Mouse (Mus musculus): ENCODE results near the gene Fam114a1. TPM values are rescaled to one million over a fixed set of nuclear protein-coding genes. Genes with fewer than 3 reads are reported as not detected.
A peak's percentile ranks its signal among the peaks of the same experiment; 100 is the strongest.

The Fam114a1 gene
- total RNA-seq, 2 experiments from 2014 or later: 5.2 to 7.1 TPM

- ATAC-seq (replicated peaks; ENCODE audit: poor library complexity): no peak
These were observed 34.2 kb downstream of the Fam114a1 start for GRCm38 (mm10) chr5:65003946-65004535.

DNA sequence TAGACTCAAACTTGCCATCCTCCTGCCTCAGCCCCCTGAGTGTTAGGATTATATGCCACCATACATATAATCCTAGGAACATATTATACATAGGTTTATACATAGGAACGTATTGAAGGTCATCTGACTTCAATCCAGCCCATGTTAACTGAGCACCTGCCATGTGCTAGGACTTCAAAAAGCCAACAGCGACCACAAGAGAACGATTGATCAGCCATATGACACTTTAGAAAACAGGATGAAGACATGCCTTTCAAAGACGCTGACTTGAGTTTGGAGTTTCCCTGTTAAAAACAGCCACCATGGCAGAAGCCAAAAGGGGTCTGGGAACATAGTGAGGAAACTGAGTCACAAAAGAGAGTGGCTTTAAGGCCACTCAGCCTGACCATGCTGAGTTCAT, 35.4 kb downstream of the Fam114a1 start:
- ATAC-seq (replicated peaks; ENCODE audit: poor library complexity): no peak

DNA sequence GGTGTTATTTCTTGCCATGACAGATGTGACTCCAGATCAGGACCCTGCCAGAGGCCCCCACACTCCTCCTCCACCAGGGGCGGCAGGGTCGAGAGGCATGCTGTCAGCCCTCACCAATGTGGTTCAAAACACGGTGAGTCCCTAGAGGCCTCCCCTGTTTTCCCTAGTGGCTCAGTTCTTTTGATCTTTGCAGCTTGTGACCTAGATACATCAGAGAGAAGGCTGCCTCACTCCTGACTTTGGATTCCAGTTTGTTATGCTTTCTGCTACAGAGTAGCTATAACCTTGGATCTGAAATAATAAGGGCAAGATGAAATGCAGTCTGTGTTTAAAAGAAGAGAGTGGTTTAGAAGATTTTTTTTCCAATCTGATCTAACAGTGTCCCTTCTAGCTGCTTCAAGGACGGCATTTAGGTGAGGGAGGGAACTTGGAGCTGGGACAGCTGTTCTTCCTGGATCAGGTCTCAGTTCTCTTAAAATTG, 36.2 kb downstream of the Fam114a1 start:
- ATAC-seq (replicated peaks; ENCODE audit: poor library complexity): no peak

DNA sequence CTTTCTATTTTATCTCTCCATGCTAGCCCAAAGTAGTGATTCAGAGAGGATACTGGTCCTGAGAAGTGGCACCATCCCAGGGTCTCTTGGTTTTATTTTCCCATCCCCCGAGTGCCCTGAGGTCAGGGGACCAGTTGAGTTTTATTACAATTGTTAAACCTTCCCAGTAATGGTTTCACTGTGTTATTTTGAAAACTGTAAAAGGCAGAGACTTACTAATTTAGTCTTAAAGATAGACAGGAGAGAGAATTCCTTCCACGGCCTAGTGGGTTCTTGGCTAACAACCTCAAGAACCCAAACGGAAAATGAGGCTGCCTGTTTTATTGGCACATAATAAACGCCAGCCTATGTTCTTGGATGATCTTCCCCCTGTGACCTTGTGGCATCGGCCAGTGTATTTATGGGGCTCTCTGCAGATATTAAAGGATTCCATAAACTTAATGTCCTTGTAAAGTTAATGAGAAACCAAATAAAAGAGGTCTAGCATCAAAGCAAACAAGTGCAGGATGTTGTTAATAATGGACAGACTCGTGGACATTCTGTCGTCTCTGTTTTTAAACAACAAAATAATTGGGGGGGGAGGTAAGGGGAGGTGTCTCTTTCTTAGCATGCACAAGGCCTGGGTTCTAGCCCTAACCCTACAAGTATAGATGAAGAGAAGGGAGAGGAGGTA, 42.2 kb downstream of the Fam114a1 start:
- ATAC-seq (replicated peaks; ENCODE audit: poor library complexity): no peak

DNA sequence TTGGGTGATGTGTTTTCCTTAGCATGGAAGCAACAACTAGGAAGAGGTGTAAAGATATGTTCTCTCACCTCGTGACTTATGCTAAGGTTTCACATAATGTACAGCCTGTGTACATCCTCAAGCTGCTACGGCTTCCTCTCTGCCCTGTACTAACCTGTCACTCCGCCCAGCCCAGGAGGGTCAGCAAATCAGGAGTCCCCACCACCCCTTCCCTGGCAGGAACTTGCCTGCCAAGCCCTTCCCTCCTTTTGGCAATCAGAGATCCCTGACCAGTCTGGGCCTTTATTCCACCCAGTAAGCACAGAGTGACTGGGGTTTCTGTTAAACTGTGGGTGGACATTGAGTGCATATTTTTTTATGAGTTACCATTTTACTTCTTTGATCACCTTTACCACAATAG, 45.6 kb downstream of the Fam114a1 start:
- no peak for ATAC-seq (replicated peaks; ENCODE audit: poor library complexity)

GRCm38 (mm10) chr5:65019109-65019508, 49.2 kb downstream of the Fam114a1 start:
- peak; percentile 82 for ATAC-seq (replicated peaks; ENCODE audit: poor library complexity)

- ATAC-seq (replicated peaks; ENCODE audit: poor library complexity): peak; percentile 80
These were observed 50.0 kb downstream of the Fam114a1 start for GRCm38 (mm10) chr5:65019823-65020222.

DNA sequence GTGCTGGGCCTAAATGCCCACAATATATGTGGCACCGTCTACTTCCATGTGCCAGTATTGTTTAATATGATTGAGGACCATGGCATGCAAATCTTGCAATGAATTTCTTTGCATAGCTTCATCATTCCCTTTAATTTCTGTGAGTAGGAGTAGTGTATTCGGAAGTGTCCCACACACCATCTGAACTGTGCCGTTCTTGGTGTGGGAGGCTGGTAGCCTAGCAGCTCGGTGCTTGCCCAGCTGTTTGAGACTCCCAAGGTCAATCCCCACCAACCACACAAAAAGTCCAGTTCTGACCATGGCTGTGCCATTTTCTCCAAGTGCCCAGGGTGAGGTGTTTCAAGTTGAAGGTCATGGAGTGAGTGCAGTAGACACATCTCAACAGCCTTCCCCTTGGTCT, 52.1 kb downstream of the Fam114a1 start:
- ATAC-seq (replicated peaks; ENCODE audit: poor library complexity): no peak

DNA sequence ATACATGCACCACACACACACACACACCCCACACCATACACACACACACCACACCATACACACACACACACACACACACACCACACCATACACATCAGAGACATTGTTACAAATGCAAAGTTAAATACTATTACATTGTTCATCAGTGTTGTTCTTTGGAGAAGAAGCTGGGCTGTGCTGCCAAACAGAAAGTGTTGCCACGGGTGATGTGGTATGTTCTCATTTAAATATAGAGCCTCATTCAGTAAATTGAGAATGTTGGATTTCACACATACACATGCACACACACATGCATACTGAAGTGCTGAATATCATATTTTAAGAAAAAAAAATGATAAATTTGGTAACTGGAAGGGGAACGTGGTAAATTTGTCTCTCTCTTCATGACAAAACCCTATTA, 54.8 kb downstream of the Fam114a1 start:
- ATAC-seq (replicated peaks; ENCODE audit: poor library complexity): no peak

- peak; percentile 98 for ATAC-seq (replicated peaks; ENCODE audit: poor library complexity)
These were observed 56.0 kb downstream of the Fam114a1 start for GRCm38 (mm10) chr5:65025916-65026315.

DNA sequence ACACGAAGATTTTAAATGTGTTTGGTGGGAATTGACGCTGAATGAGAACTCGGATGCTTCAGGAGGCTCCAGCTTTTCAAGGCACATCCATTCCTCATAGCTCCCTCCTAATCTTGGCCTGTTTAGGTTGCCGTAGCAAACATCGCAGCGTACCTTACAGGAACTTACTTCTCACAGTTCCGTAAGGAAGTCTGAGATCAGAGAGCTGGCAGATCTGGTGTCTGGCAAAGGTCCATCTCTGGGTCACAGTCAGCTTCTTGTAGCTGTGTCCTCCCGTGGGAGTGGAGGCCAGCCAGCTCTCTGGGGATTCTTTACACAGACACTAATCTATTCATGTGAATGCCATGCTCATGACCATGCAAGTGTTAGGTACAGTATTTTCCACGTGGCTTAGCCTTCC, 56.9 kb downstream of the Fam114a1 start:
- peak; percentile 49 for ATAC-seq (replicated peaks; ENCODE audit: poor library complexity)

GRCm38 (mm10) chr5:65028019-65028418, 58.1 kb downstream of the Fam114a1 start:
- no peak for ATAC-seq (replicated peaks; ENCODE audit: poor library complexity)

DNA sequence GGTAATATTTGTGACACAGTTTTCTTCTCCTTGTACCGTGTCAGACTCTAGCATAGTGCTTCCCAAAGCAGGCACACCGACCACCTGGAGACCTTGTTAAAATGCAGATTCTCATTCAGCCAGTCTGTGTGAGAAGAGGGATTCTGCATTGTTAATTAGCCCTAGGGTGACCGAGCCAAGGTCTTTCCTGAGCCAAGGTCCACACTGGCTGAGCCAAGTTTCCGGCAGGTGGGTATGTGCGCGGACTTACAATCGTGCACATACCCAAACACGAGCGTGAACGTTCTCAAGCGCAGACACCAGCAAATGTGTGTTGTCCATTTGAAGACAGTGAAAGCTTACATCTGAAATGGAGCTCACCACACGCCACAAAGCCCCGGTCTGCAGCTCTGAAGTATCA, 66.7 kb downstream of the Fam114a1 start:
- ATAC-seq (replicated peaks; ENCODE audit: poor library complexity): no peak

DNA sequence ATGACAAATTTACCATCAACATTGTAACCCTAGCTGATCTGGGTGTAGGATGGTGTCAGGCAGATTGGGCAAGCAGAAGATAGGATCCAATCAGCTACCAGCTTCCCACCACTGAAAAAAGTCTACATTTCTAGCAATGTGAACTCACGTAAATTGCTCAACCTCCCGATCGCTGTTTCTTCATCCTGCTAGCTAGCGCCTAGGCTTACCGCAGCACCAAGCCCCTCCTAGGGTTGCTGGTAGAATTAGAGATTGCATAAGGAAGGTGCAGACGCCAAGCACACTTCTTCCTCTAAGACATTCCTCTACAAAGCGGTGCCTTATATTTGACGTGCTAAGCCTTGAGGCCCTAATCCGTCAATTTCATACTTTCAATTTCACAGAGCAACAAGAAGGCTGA, 68.4 kb downstream of the Fam114a1 start:
- peak; percentile 98 for ATAC-seq (replicated peaks; ENCODE audit: poor library complexity)

GRCm38 (mm10) chr5:65038811-65039571, 69.1 kb downstream of the Fam114a1 start:
- ATAC-seq (replicated peaks; ENCODE audit: poor library complexity): no peak

- ATAC-seq (replicated peaks; ENCODE audit: poor library complexity): no peak
These were observed 70.6 kb downstream of the Fam114a1 start for GRCm38 (mm10) chr5:65040463-65040862.

DNA sequence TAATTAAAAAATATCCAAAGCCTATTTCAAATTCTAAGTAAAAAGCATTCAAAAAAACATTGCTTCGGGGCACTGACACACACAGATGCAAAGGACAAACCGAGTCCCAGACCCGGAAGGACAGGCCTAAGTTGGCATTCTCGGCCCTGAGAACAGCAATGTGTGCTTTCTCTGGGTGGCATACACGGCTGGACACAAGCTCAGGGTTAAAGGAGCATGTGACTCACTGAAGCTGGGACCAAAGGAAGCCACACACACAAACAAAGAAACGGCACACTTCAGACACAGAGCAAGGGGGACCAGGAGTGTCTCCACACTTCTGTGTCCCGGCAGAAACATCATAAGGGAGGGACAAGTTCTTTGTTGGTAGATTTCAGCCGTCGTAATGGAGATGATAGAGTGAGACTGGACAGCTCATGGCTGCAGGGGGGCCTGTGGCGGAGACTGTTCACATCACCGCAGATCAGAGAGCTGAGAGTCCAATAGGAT, 73.6 kb downstream of the Fam114a1 start:
- no peak for ATAC-seq (replicated peaks; ENCODE audit: poor library complexity)

GRCm38 (mm10) chr5:65045642-65046370, 75.9 kb downstream of the Fam114a1 start:
- no peak for ATAC-seq (replicated peaks; ENCODE audit: poor library complexity)

DNA sequence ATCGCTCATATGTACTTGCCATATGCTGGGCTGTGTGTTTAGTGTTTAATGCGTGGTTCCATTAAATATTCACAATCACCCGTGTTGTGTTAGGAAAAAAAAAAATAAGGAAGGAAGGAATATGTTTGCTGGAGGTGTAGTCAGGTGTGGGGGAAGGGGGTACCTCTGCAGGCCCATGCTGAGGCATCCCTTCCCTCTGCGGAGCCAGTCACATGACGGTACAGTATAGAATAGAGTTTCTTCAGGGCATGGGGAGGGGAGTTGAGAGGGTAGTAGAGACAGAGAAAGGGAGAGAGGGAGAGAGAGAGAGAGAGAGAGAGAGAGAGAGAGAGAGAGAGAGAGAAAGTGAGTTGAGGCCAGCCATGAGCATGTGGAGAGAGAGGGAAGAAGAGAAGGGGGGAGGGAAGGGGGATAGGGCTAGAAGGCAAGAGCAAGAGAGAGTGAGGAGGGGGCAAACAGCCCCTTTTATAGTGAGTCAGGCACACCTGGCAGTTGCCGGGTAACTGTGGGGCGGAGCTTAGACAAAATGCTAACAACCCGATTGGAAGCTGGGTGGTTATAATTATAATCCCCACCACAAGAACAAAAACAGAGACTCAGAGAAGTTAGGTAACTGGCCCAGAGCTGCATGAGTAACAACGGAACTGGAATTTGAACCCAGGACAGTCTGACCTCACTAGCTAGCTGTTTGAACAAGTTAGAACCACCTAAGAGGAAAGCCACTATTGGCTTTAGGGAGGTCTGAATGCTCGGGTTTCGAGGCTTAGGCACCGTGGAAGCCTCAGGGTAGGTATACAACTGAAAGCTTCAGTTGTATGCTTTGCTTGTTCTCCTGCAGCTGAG, 76.8 kb downstream of the Fam114a1 start:
- ATAC-seq (replicated peaks; ENCODE audit: poor library complexity): no peak

- ATAC-seq (replicated peaks; ENCODE audit: poor library complexity): no peak
These were observed 77.5 kb downstream of the Fam114a1 start for GRCm38 (mm10) chr5:65047285-65047855.

Data from megakaryocyte progenitor cell, adult 5-6 weeks (primary cell).